In the genomic region with DNA sequence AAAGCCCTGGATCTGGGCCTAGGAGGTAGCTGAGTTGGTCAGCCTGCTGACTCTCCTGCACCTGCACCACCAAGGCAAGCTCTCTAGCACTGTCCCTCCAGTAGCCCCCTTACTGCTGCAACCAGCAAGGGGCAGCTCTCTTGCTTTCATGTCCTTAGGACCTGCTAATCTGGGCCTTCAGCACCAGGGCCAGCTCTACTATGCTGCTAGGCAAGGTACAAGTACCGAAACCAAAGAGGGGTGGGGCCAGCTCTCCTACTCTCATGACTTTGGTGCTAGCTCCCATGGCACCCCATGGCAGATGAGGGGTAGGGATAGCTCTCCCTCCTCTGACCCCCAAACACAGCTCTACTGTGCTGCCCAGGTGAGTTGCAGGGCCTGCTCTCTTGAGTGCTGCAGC, we compare ENCODE assay signal across 22 mouse cellular contexts. TPM values are rescaled to one million over a fixed set of nuclear protein-coding genes. Genes with fewer than 3 reads are reported as not detected.
DNase-seq lines count a peak whose midpoint lies in the region; ATAC-seq and TF ChIP-seq lines count a peak whose summit lies in the region.
"Had no signal": no experiment of that assay in that cellular context is flagged by ENCODE, and none has a peak within 500 bp of the region (broad histone marks: within the 10 kb centered on the region; RNA-seq: fewer than 3 reads in every experiment).

No protein-coding gene starts in this region.

- TF ChIP-seq POLR2A in MEL (IDR thresholded peaks at IDR 0.05; ENCODE audit: control insufficient read depth in 1 of 2, insufficient read depth in 1 of 2, low read depth in 1 of 2, low read length in 2 of 2, poor library complexity in 1 of 2): no peak

- H3K4me1 ChIP-seq in kidney, postnatal 0 days (replicated peaks; ENCODE audit: insufficient read depth, low read length): no peaks in the 10 kb centered on the region
- peaks cover 5 to 7% of the 10 kb centered on the region in 2 experiments; a peak in 2 of 4 replicates for H3K4me1 ChIP-seq in MEL (ENCODE audit: control insufficient read depth in 1 of 2, insufficient read depth in 2 of 2, low read length in 2 of 2)
- H3K4me1 ChIP-seq: hindbrain, embryonic 15.5 days; megakaryocyte, embryonic 14.5 days had no signal

- no peak overlapping the region for H3K9ac ChIP-seq in kidney, postnatal 0 days (ENCODE audit: low read depth, low read length)
- H3K9ac ChIP-seq in MEL (ENCODE audit: control insufficient read depth, low read depth, low read length, poor library complexity, severe bottlenecking): no peak overlapping the region
- H3K9ac ChIP-seq: hindbrain, embryonic 15.5 days; liver, embryonic 14.5 days had no signal

- H3K79me2 ChIP-seq in MEL (ENCODE audit: control insufficient read depth, insufficient read depth, low read length, poor library complexity): no peaks in the 10 kb centered on the region

- ATAC-seq in kidney, postnatal 0 days (replicated peaks; ENCODE audit: low FRiP score, low read depth): no peak

- TF ChIP-seq RAD21 in MEL (IDR thresholded peaks at IDR 0.05; ENCODE audit: low read depth, low read length): no peak

- 17% methylated on average over 1 of the region's 1 CpGs for WGBS in kidney, postnatal 0 days

- TF ChIP-seq EP300 in MEL (IDR thresholded peaks at IDR 0.05; ENCODE audit: low read depth in 1 of 2, low read length in 2 of 2): no peak

- no peak for TF ChIP-seq CTCF in kidney, postnatal 0 days (IDR thresholded peaks at IDR 0.05; ENCODE audit: low read depth)
- TF ChIP-seq CTCF in MEL (IDR thresholded peaks at IDR 0.05 in 2 of 3, conservative IDR thresholded peaks at IDR 0.05 in 1 of 3; ENCODE audit: control insufficient read depth in 1 of 3, insufficient read depth in 1 of 3, low read depth in 2 of 3, low read length in 3 of 3, poor library complexity in 1 of 3, severe bottlenecking in 1 of 3): no peak

- peak; percentile 16 for DNase-seq in kidney, postnatal 0 days (ENCODE audit: low spot score)
- DNase-seq in kidney, postnatal 10 days: no peak
- DNase-seq in MEL (ENCODE audit: low read depth, low spot score): peak; percentile 61
- DNase-seq in embryo, embryonic 9.5 days (ENCODE audit: extremely low spot score): peak; percentile 2
- DNase-seq in mesoderm, embryonic 11.5 days (ENCODE audit: low read depth, low spot score): peak; percentile 8
- DNase-seq in spleen, postnatal 4 days (ENCODE audit: low spot score in 2 of 2): no peak
- DNase-seq in layer of hippocampus, adult 9-11 months: no peak
- DNase-seq in kidney, adult 9 months: no peak
- DNase-seq: adrenal gland, postnatal 25 days; cerebellum, adult 18-20 months; gastrocnemius, postnatal 25 days; heart, postnatal 14 days; kidney, adult 18-20 months; left cerebral cortex, postnatal 4 days; lung, postnatal 10 days; thymus, adult 2 months had no signal

- H3K36me3 ChIP-seq in kidney, postnatal 0 days (ENCODE audit: insufficient read depth, low read length): no peaks in the 10 kb centered on the region
- H3K36me3 ChIP-seq in MEL (ENCODE audit: control insufficient read depth in 1 of 2, insufficient read depth in 2 of 2, low read length in 2 of 2): peaks cover 0 to 7% of the 10 kb centered on the region in 2 experiments; a peak in 2 of 4 replicates
- H3K36me3 ChIP-seq: G1E; hindbrain, embryonic 15.5 days had no signal

- no peak overlapping the region for H3K4me2 ChIP-seq in kidney, postnatal 0 days (ENCODE audit: low read length)
- H3K4me2 ChIP-seq: heart, embryonic 11.5 days; hindbrain, embryonic 15.5 days had no signal

- H3K9me3 ChIP-seq in kidney, postnatal 0 days (replicated peaks; ENCODE audit: low read length): no peaks in the 10 kb centered on the region
- H3K9me3 ChIP-seq in MEL (replicated peaks; ENCODE audit: insufficient read depth, low read length): no peaks in the 10 kb centered on the region
- H3K9me3 ChIP-seq: G1E; hindbrain, embryonic 15.5 days had no signal

- H3K27me3 ChIP-seq in kidney, postnatal 0 days (ENCODE audit: insufficient read depth, low read length): no peaks in the 10 kb centered on the region
- H3K27me3 ChIP-seq in MEL (ENCODE audit: control insufficient read depth in 1 of 2, insufficient read depth in 2 of 2, low read length in 2 of 2): no peaks in the 10 kb centered on the region
- H3K27me3 ChIP-seq: hindbrain, embryonic 15.5 days had no signal

- H3K4me3 ChIP-seq in kidney, postnatal 0 days (replicated peaks; ENCODE audit: low read depth, low read length): no peak overlapping the region
- H3K4me3 ChIP-seq in MEL (ENCODE audit: control insufficient read depth in 1 of 2, insufficient read depth in 1 of 2, low read depth in 2 of 2, low read length in 2 of 2): no peak overlapping the region
- H3K4me3 ChIP-seq: erythroblast, embryonic 14.5 days; hindbrain, embryonic 15.5 days; megakaryocyte, embryonic 14.5 days had no signal

- no peak overlapping the region for H3K27ac ChIP-seq in kidney, postnatal 0 days
- no peak overlapping the region for H3K27ac ChIP-seq in MEL (ENCODE audit: control insufficient read depth, low read depth, low read length)
- H3K27ac ChIP-seq: hindbrain, embryonic 15.5 days; liver, embryonic 14.5 days had no signal

TF ChIP-seq in MEL, 35 proteins besides CTCF, POLR2A, EP300 and RAD21:
- TF ChIP-seq SIN3A (IDR thresholded peaks at IDR 0.05; ENCODE audit: low read length): 0 out of 2 replicates have a peak, but pooled peaks have one; percentile 30
- TF ChIP-seq TCF12 (IDR thresholded peaks at IDR 0.05; ENCODE audit: low read depth, low read length): no peak

RNA-seq across cellular contexts. Expression of gene Poln, which starts 45.1 kb away (rescaled TPM):
- polyA plus RNA-seq in kidney, postnatal 0 days (2015; fragmentation: Nextera tagmentation; extraction: Ambion mirVana): 0.23 and 0.55 TPM in 2 replicates
- 0.50 and 0.88 TPM in 2 replicates for total RNA-seq in MEL (2012; rRNA removed)
- polyA plus RNA-seq in MEL (2012; ENCODE audit: insufficient read depth in 1 of 2, insufficient read length in 2 of 2, low read depth in 1 of 2, low replicate concordance in 2 of 2, missing spikeins in 1 of 2): 1 to 10 TPM in 1 of 2 experiments, not detected in 1; 1.0 TPM
- polyA plus RNA-seq: erythroblast, embryonic 14.5 days; G1E had no signal

RNA-seq across cellular contexts. Expression of gene Haus3, which starts 45.2 kb away (rescaled TPM):
- polyA plus RNA-seq in kidney, postnatal 0 days (2015; fragmentation: Nextera tagmentation; extraction: Ambion mirVana): 22.3 and 25.7 TPM in 2 replicates
- total RNA-seq in MEL (2012; rRNA removed): 54.0 and 58.1 TPM in 2 replicates
- polyA plus RNA-seq in MEL (2012; ENCODE audit: insufficient read depth in 1 of 2, insufficient read length in 2 of 2, low read depth in 1 of 2, low replicate concordance in 2 of 2, missing spikeins in 1 of 2): 100 to 1,000 TPM in 1 of 2 experiments, 10 to 100 TPM in 1; 52.6 to 184 TPM

Comparison
In these comparisons a context has a peak if more than half of its experiments do, and no peak if none do; other contexts are left out.
1. DNase-seq: peak in kidney, postnatal 0 days (single experiment), MEL (single experiment), embryo, embryonic 9.5 days (single experiment) and mesoderm, embryonic 11.5 days (single experiment); none in kidney, postnatal 10 days (single experiment), spleen, postnatal 4 days (0 of 2), layer of hippocampus, adult 9-11 months (single experiment) and kidney, adult 9 months (single experiment).